15 mouse cellular contexts compared by ENCODE assay signal in genomic region chr8:121047441-121047840, GRCm38 (mm10). TPM values are rescaled to one million over a fixed set of nuclear protein-coding genes. Genes with fewer than 3 reads are reported as not detected.
DNase-seq lines count a peak whose midpoint lies in the region; ATAC-seq lines count a peak whose summit lies in the region.
"Had no signal": no experiment of that assay in that cellular context is flagged by ENCODE, and none has a peak within 500 bp of the region (broad histone marks: within the 10 kb centered on the region; RNA-seq: fewer than 3 reads in every experiment).

No protein-coding gene starts in this region.

- H3K27me3 ChIP-seq in kidney, embryonic 15.5 days, result peaks cover 55% of the 10 kb centered on the region

- WGBS in kidney, embryonic 15.5 days, result 69% methylated on average over 9 of the region's 9 CpGs

- no peak for ATAC-seq in kidney, embryonic 15.5 days (replicated peaks; ENCODE audit: low FRiP score)
- no peak for ATAC-seq in activated CD4-positive, CD25-positive, alpha-beta regulatory T cell, adult 4 months
- ATAC-seq: forebrain, embryonic 16.5 days had no signal

- DNase-seq in kidney, adult 9 months, result peak; percentile 15
- peak; percentile 22 for DNase-seq in 416B (ENCODE audit: low read depth)
- peak; percentile 40 for DNase-seq in ES-CJ7 (ENCODE audit: low read depth, low spot score)
- peak; percentile 38 for DNase-seq in lung, postnatal 25 days (ENCODE audit: low spot score)
- no peak for DNase-seq in embryo, embryonic 11 days
- DNase-seq: adrenal gland, postnatal 14 days; cerebellum, adult 9-10 months; heart, postnatal 14 days; kidney, adult 11 months had no signal

- no peak overlapping the region for H3K4me3 ChIP-seq in kidney, embryonic 15.5 days (replicated peaks)
- H3K4me3 ChIP-seq: embryonic facial prominence, embryonic 15.5 days; midbrain, embryonic 10.5 days; neural tube, embryonic 12.5 days had no signal

- no peak overlapping the region for H3K4me2 ChIP-seq in kidney, embryonic 15.5 days
- H3K4me2 ChIP-seq: embryonic facial prominence, embryonic 15.5 days; neural tube, embryonic 12.5 days had no signal

- H3K27ac ChIP-seq in kidney, embryonic 15.5 days, result no peak overlapping the region
- H3K27ac ChIP-seq: embryonic facial prominence, embryonic 15.5 days; midbrain, embryonic 10.5 days; neural tube, embryonic 12.5 days had no signal

- H3K9ac ChIP-seq in kidney, embryonic 15.5 days, result no peak overlapping the region
- H3K9ac ChIP-seq: embryonic facial prominence, embryonic 15.5 days; neural tube, embryonic 12.5 days had no signal

- H3K36me3 ChIP-seq in kidney, embryonic 15.5 days, result no peaks in the 10 kb centered on the region
- H3K36me3 ChIP-seq: embryonic facial prominence, embryonic 15.5 days; midbrain, embryonic 10.5 days; neural tube, embryonic 12.5 days had no signal

- H3K9me3 ChIP-seq in kidney, embryonic 15.5 days (replicated peaks), result no peaks in the 10 kb centered on the region
- H3K9me3 ChIP-seq: embryonic facial prominence, embryonic 15.5 days; midbrain, embryonic 10.5 days; neural tube, embryonic 12.5 days had no signal

- peaks cover 11% of the 10 kb centered on the region for H3K4me1 ChIP-seq in kidney, embryonic 15.5 days
- H3K4me1 ChIP-seq: embryonic facial prominence, embryonic 15.5 days; neural tube, embryonic 12.5 days had no signal

RNA-seq across cellular contexts. Expression of gene Foxf1, which starts 36.7 kb away (rescaled TPM):
- polyA plus RNA-seq in kidney, embryonic 15.5 days (2015; fragmentation: Nextera tagmentation; extraction: Ambion mirVana), result 1.6 and 5.2 TPM in 2 replicates
- polyA plus RNA-seq in activated CD4-positive, CD25-positive, alpha-beta regulatory T cell, adult 4 months (2017; shearing (Covaris generic)), result not detected
